Mouse (Mus musculus) bone marrow macrophage, adult 2 months (primary cell): ENCODE data around the gene Slc4a3. TPM values are rescaled to one million over a fixed set of nuclear protein-coding genes. Genes with fewer than 3 reads are reported as not detected.

ENCODE experiments used
- H3K27ac ChIP-seq: 2 replicates; pipeline ENCODE4 v1.5.1; 2012; ENCODE audit warnings: low read depth, low read length; ENCODE audit not compliant: insufficient read depth
- H3K4me1 ChIP-seq: 2 replicates; pipeline ENCODE4 v1.6.1; 2012; ENCODE audit warnings: low read length; ENCODE audit not compliant: control insufficient read depth, insufficient read depth
- H3K4me3 ChIP-seq: 2 replicates; pipeline ENCODE4 v1.5.1; 2012; ENCODE audit warnings: mild to moderate bottlenecking, low read length, moderate library complexity; ENCODE audit not compliant: insufficient read depth
- CTCF ChIP-seq: IDR thresholded peaks from 2 replicates; pipeline ENCODE4 v1.5.1; 2012; ENCODE audit warnings: low read depth, mild to moderate bottlenecking, low read length, moderate library complexity
- POLR2A ChIP-seq: IDR thresholded peaks from 2 replicates; pipeline ENCODE4 v1.6.1; 2012; ENCODE audit warnings: mild to moderate bottlenecking, low read depth, low read length, borderline replicate concordance
- polyA plus RNA-seq: library from polyadenylated mRNA; stranded (reverse); fragments of >200 nt; gene quantifications from 2 replicates; pipeline ENCODE4 v1.2.4, GENCODE M21; 2012; ENCODE audit not compliant: missing spikeins, insufficient read depth, insufficient read length

Gene Slc4a3
- 3.0 and 3.1 TPM in 2 replicates for polyA plus RNA-seq

DNA sequence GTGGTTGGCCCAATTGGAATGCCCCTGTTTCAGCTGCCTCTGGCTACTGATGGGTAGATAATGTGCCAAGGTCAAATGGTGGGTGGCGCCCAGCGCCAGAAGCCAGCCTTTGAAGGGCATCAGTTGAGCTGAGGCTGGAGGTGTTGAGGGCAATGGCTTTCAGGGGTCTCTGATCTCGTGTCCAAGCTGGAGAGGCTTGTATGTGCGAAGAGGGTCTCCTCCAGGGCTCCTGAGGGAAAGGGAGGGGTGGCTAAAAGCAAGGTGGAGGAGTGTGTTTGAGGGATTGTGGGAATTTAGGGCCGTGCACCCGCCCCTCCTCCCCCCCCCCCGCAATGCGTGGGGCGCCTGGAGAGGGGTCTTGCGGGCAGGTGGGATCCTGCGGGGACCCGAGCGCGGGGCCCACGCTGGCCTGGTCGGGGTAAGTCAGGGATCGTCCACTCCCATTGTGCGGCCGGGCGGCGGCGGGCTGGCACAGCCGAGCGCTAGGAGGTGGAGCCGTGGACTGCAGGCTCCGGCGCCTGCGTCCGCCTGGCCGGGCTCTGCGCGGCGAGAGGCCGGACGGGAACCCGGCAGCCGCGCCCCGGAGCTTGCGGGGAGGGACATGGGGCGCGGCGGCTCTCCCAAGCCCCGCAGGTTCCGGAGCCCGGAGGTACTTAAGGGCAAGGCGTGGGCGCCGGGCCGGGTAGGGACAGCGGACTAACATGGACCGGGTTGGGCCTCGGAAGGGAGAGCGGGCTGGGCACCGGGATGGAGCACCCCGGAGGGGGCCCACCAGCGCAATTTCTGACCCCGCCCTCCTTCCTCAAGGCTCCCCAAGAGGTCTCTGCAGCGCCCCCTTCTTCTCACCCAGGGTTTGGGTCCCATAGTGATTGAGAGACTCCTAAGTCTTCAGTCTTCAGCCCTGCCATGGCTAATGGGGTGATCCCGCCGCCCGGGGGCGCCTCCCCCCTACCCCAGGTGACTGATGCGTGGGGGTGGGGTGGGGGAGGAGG is at the start of gene Slc4a3:
Gene Slc4a3 (plus strand): TSS at position 302 of the 992 bp plus-strand sequence.
- TF ChIP-seq CTCF (no peak), POLR2A (no peak)
- peak within 1 kb of the TSS; percentile 52 for H3K4me3 ChIP-seq

DNA sequence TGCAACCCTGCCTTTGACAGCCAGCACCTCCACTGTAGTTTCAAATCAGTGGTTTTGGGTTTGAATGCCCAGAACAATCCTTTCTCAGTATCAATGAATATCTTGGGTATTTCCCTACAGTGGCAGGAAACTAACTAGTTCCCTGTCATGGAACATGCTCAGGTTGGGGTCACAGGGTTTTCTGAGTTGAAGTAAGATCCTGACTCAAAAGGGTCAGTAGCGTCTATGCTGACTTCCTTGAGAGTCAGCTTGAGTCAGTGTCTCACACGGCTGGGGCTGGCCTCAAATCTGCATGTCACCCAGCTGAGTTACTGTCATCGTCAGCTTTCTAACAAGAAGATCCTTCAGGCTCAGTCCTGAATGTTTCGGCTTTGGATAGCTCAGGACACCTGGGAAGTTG is 47.2 kb upstream of the Slc4a3 start:
- Histone ChIP-seq H3K27ac (no peak overlapping the region), H3K4me3 (no peak overlapping the region), H3K4me1 (no peaks in the 10 kb centered on the region)
- TF ChIP-seq CTCF: no peak
- TF ChIP-seq POLR2A: no peak

More for the DNA sequence above, at the start of gene Slc4a3:
- Histone ChIP-seq H3K27ac (no peak within 1 kb of the TSS), H3K4me1 (no peaks in the 10 kb centered on the region)

DNA sequence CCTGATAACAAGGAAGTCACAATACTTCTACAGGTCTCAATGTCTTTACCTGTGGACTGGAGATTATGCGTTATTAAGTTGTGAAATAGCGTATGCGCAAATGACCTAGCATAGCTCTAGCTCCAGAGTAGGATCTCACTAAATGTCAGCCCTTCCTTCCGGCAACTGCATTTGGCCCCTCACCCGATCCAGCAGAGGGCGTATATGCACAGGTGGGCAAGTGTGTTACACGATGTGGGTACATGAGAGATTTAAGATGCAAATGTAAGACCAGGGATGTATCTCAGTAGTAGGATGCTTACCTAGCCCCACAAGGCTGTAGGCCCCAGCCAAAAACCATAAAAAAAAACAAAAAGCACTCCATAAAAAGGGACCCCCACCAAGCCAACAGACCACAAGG is 46.6 kb upstream of the Slc4a3 start:
- Histone ChIP-seq H3K27ac (no peak overlapping the region), H3K4me1 (no peaks in the 10 kb centered on the region), H3K4me3 (no peak overlapping the region)
- no peak for TF ChIP-seq POLR2A
- TF ChIP-seq CTCF: no peak

DNA sequence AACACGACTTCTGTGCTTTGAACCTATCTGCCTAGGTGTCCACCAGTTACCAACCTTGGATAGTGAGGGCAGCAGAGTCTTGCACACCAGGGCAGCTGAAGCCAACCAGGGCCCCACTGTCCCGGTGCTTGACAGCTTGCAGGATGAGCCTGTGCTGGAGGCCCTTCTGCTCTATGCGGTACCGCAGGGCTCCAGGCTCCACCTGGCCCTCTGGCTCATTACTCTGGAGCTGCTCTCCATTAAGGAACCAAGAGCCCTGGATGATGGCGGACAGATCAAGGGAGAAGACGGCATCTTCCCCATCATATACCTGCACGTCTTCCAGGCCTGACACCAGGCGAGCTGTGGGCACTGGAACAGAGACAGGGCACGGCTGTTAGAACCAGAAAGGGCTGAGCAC is 44.2 kb upstream of the Slc4a3 start:
- H3K27ac ChIP-seq: no peak overlapping the region
- H3K4me3 ChIP-seq: no peak overlapping the region
- H3K4me1 ChIP-seq: no peaks in the 10 kb centered on the region
- TF ChIP-seq CTCF (no peak), POLR2A (no peak)

DNA sequence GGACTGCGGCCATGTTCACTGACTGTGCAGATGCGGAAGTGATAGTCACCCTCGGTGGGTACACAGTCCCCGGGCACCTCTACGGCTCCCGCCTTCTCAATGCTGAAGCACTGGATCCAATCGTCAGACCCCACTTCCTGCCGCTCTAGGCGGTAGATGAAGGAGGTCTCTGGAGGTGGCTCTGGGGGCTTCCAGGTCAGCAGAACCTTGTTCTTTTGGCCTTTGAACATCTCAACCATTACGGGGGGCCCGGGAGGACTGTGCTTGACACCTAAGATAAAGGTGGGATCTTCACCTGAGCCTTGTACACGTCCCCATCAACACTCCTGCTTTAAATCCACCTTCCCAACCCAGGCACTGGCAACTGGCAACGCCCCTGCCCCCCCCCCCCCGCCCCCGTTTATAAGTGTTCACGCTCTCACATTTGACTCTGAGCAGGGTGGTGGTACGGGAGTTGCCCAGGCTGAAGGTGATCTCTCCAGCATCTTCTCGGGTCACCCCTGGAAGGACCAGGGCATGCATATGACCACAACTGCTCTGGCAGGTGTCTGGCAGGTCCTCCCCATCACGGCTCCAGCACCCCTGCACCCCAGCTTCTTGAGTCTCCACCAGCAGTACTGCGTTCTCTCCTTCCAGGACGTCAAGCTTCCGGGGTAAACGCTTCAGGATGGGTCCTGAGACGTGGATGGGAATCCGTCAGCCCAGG is 43.0 kb upstream of the Slc4a3 start:
- Histone ChIP-seq H3K4me1 (no peaks in the 10 kb centered on the region), H3K27ac (no peak overlapping the region), H3K4me3 (no peak overlapping the region)
- TF ChIP-seq CTCF: no peak
- TF ChIP-seq POLR2A: no peak

DNA sequence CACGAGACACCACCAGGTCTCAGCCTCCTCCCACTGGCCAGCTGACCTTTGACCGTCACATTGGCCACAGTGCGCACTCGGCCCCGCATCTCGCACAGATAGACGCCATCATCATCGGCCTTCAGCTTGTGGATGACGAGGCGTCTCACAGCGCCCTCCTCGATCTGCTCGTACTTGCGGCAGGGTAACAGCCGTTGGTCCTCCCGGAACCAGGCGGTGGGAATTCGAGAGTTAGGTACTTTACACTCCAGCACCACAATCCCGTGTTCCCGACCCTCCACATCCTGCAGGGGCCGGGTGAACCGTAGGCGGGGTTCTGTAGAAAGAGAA is 42.5 kb upstream of the Slc4a3 start:
- TF ChIP-seq POLR2A (no peak), CTCF (no peak)
- Histone ChIP-seq H3K27ac (no peak overlapping the region), H3K4me3 (no peak overlapping the region), H3K4me1 (no peaks in the 10 kb centered on the region)

DNA sequence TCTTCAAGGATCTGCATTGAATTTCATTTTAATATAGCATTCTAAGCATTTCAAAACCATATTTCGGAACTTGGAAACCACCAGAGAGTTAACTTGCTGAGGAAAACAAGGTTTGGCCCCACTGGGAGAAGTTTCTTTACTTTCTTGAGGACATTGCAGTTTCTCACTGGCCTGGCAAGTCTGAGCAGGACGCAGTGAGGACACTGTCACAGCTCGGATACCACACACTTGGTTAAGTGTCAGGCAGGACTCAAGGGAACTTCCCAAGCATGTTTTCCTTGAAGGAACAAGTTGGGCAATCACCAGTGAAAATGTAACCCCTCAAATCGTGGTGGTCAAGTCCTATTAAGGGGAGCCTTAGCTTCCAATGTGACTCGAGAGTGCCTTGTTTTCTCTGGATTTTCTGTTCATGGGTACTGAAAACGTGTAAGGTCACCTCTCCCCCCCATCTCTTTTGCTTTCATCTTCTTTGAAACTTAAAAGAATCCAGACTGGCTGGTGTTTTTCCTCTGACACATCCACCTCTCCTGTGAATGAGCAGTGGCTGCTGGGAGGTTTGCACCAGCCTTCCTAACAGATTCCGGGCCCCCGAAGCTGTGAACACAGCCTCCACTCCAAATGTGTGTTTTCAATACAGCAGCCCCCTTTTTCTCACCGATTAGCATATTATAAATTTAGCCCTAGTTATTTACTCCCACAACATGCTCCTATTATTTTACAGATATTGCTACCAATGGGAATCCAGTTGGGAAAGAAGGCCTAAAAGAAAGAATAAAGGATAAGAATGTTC is 41.6 kb upstream of the Slc4a3 start:
- Histone ChIP-seq H3K27ac (no peak overlapping the region), H3K4me1 (no peaks in the 10 kb centered on the region), H3K4me3 (no peak overlapping the region)
- TF ChIP-seq POLR2A: no peak
- no peak for TF ChIP-seq CTCF

DNA sequence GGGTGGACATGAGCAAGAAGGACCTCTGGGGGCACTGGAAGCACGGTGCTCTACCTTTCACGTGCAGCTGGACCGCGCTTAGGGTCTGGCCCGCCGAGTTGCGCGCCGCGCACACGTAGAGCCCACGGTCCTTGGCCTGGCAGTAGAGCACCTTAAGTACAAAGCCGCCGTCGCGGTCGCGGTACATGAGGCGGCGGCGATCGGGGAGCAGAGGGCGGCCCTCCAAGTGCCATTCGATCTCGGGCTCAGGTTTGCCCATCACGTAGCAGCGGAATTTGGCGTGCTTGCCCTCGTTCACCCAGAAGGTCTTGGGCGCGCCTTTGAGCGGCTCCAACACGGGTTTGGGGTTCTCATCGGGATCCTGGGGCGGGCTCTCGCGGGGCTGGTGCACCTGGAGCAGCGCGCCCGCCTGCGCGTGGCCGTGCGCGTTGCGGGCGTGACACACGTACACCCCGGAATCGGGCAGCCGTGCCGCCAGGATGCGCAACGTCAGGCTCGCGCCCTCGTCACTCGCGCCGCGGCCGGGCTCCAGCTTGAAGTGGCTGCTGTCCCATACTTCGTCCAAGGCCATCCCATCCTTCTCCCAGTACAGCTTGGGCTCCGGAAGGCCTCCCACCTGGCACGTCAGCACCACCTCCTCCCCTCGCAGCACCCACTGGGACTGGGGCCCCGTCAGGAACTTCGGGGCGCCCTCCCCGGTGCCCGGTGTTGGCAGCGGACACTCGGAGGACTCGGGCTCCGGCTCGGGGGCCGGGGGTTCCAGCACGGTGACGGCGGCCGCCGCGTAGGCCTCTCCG is 40.7 kb upstream of the Slc4a3 start:
- Histone ChIP-seq H3K27ac (no peak overlapping the region), H3K4me3 (no peak overlapping the region), H3K4me1 (no peaks in the 10 kb centered on the region)
- no peak for TF ChIP-seq CTCF
- no peak for TF ChIP-seq POLR2A
